Mouse (Mus musculus) hindbrain, embryonic 14.5 days (tissue): ENCODE data around the gene Ubl4b. TPM values are rescaled to one million over a fixed set of nuclear protein-coding genes. Genes with fewer than 3 reads are reported as not detected.

Experiments used
- ATAC-seq: fragments of 200-750 bp; cut with Nextera tagmentation; 2 replicates; pipeline ENCODE4 v1.8.0; 2017; ENCODE audit warnings: moderate number of reproducible peaks, mild to moderate bottlenecking, moderate TSS enrichment, moderate library complexity; ENCODE audit not compliant: low FRiP score
- DNase-seq: peaks from one replicate; pipeline ENCODE4 v3.0.0-alpha.2; 2015; ENCODE audit warnings: low spot score
- H3K27ac ChIP-seq: fragments of 300-500 bp; sonication (generic); 2 replicates; pipeline ENCODE4 v1.5.1; 2014; ENCODE audit warnings: mild to moderate bottlenecking, moderate library complexity
- H3K27me3 ChIP-seq: fragments of 300-500 bp; sonication (generic); 2 replicates; pipeline ENCODE4 v1.6.1; 2014; ENCODE audit warnings: mild to moderate bottlenecking, low read length, mixed read lengths; ENCODE audit not compliant: control insufficient read depth, insufficient read depth
- H3K36me3 ChIP-seq: fragments of 300-500 bp; sonication (generic); replicated peaks from 2 replicates; pipeline ENCODE4 v1.6.1; 2014; ENCODE audit not compliant: control insufficient read depth, insufficient read depth
- H3K4me1 ChIP-seq: fragments of 300-500 bp; sonication (generic); replicated peaks from 2 replicates; pipeline ENCODE4 v1.6.1; 2014; ENCODE audit warnings: antibody characterized with exemption, low read length, mixed read lengths; ENCODE audit not compliant: control insufficient read depth, insufficient read depth
- H3K4me2 ChIP-seq: fragments of 300-500 bp; sonication (generic); replicated peaks from 2 replicates; pipeline ENCODE4 v1.6.1; 2014; ENCODE audit warnings: mild to moderate bottlenecking, moderate library complexity
- H3K4me3 ChIP-seq: fragments of 300-500 bp; sonication (generic); replicated peaks from 2 replicates; pipeline ENCODE4 v1.5.1; 2014; ENCODE audit warnings: mild to moderate bottlenecking, low read length
- H3K9ac ChIP-seq: fragments of 300-500 bp; sonication (generic); 2 replicates; pipeline ENCODE4 v1.6.1; 2014
- H3K9me3 ChIP-seq: fragments of 300-500 bp; sonication (generic); 2 replicates; pipeline ENCODE4 v1.6.1; 2016; ENCODE audit warnings: low read length; ENCODE audit not compliant: control insufficient read depth
- WGBS: fragments of 180-500 bp; shearing (Covaris S2); extraction: QIAGEN DNeasy Blood & Tissue Kit; methylation state at CpG from one replicate; pipeline ENCODE4 v1.1.7; 2014; 5-methylcytosine and 5-hydroxymethylcytosine counted together
- polyA plus RNA-seq: library from polyadenylated mRNA; unstranded; fragments of >200 nt; fragmentation: Nextera tagmentation; extraction: Ambion mirVana; gene quantifications from 2 replicates; pipeline ENCODE4 v1.2.1, GENCODE M21; 2014

Gene Ubl4b
- polyA plus RNA-seq: not detected in 2 replicates

- no peaks in the 10 kb centered on the region for H3K9me3 ChIP-seq
- ATAC-seq: no peak
- H3K36me3 ChIP-seq: no peaks in the 10 kb centered on the region
- H3K9ac ChIP-seq: no peak within 1 kb of the TSS
- H3K27ac ChIP-seq: no peak within 1 kb of the TSS
- H3K4me2 ChIP-seq: no peak within 1 kb of the TSS
- WGBS: 96% methylated on average over 2 of the region's 2 CpGs
- no peaks in the 10 kb centered on the region for H3K27me3 ChIP-seq
- DNase-seq: no peak
- no peaks in the 10 kb centered on the region; the same call in 1 of the 2 replicates for H3K4me1 ChIP-seq
- H3K4me3 ChIP-seq: no peak within 1 kb of the TSS
Measured at GRCm38 (mm10) chr3:107554842-107555241, at the start of gene Ubl4b. Gene Ubl4b, minus strand, starts transcription at chr3:107555073.

GRCm38 (mm10) chr3:107600127-107600526 lies 45.3 kb upstream of the Ubl4b start:
- Histone ChIP-seq H3K27me3 (peaks cover 49% of the 10 kb centered on the region), H3K4me1 (peaks cover 6% of the 10 kb centered on the region; the same call in 1 of the 2 replicates), H3K4me2 (no peak overlapping the region), H3K9me3 (no peaks in the 10 kb centered on the region), H3K9ac (no peak overlapping the region), H3K4me3 (no peak overlapping the region), H3K27ac (no peak overlapping the region), H3K36me3 (no peaks in the 10 kb centered on the region)
- ATAC-seq: no peak
- WGBS: 41% methylated on average over 6 of the region's 6 CpGs
- DNase-seq: no peak

GRCm38 (mm10) chr3:107597586-107598389 lies 42.9 kb upstream of the Ubl4b start:
- Histone ChIP-seq H3K9me3 (no peaks in the 10 kb centered on the region), H3K27ac (no peak overlapping the region), H3K4me3 (no peak overlapping the region), H3K4me1 (peaks cover 11% of the 10 kb centered on the region; the same call in 1 of the 2 replicates), H3K27me3 (peaks cover 73% of the 10 kb centered on the region), H3K36me3 (no peaks in the 10 kb centered on the region), H3K9ac (no peak overlapping the region), H3K4me2 (no peak overlapping the region)
- DNase-seq (no peak), ATAC-seq (no peak)
- WGBS: 4% methylated on average over 22 of the region's 22 CpGs

DNA sequence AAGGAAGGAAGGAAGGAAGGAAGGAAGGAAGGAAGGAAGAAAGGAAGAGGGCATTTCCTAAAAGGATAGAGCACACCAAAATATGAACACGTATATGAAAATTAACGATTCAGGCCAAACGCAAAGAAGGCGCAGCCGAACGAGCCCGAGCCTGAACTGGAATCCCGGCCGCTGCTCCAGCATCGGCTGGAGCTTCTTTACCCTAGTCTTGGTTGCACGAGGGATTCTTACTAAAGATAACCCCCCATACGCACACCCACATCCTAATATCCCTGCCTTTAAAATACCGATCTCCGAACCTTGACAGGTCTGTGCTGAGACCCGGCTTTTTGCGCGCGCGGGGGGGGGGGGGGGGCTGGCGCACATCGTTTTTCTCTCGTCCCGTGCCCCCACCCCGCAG lies 42.3 kb upstream of the Ubl4b start:
- no peak overlapping the region for H3K4me2 ChIP-seq
- ATAC-seq: no peak

DNA sequence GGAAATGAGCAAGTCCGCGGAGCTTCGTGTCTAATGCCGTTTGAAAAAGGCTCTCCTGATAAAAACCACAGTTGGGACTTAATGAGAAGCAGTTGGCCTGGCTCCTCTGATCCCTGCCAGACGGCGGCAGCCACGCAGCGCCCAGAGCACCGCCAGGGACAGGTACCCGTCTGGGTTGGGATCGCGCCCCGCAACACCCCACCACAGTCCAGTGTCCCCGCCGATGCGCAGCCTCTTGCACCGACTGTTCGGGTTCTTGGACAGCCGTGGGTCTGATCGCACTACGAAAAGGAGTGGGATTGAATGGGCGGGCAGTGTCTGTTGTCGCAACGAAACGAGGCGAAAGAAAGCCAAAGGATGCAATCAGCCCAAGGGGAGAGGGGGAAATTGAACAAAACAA lies 41.7 kb upstream of the Ubl4b start:
- peaks cover 11% of the 10 kb centered on the region; the same call in 1 of the 2 replicates for H3K4me1 ChIP-seq
- H3K9ac ChIP-seq: no peak overlapping the region
- no peak for ATAC-seq
- no peak overlapping the region for H3K4me3 ChIP-seq
- peak; percentile 50 for DNase-seq
- H3K27me3 ChIP-seq: peaks cover 85% of the 10 kb centered on the region
- H3K27ac ChIP-seq: no peak overlapping the region
- no peaks in the 10 kb centered on the region for H3K36me3 ChIP-seq
- no peak overlapping the region for H3K4me2 ChIP-seq
- under 1% methylated on average over 26 of the region's 26 CpGs for WGBS
- H3K9me3 ChIP-seq: no peaks in the 10 kb centered on the region

More for the DNA sequence above, 42.3 kb upstream of the Ubl4b start:
- Histone ChIP-seq H3K27ac (no peak overlapping the region), H3K4me3 (no peak overlapping the region), H3K4me1 (peaks cover 11% of the 10 kb centered on the region; the same call in 1 of the 2 replicates), H3K9ac (no peak overlapping the region), H3K36me3 (no peaks in the 10 kb centered on the region), H3K9me3 (no peaks in the 10 kb centered on the region), H3K27me3 (peaks cover 79% of the 10 kb centered on the region)
- WGBS: 5% methylated on average over 19 of the region's 24 CpGs
- no peak for DNase-seq

GRCm38 (mm10) chr3:107595938-107596461 lies 41.1 kb upstream of the Ubl4b start:
- Histone ChIP-seq H3K4me2 (no peak overlapping the region), H3K36me3 (no peaks in the 10 kb centered on the region), H3K9ac (no peak overlapping the region), H3K4me3 (no peak overlapping the region), H3K27me3 (peaks cover 90% of the 10 kb centered on the region), H3K27ac (no peak overlapping the region), H3K4me1 (peaks cover 11% of the 10 kb centered on the region; the same call in 1 of the 2 replicates), H3K9me3 (no peaks in the 10 kb centered on the region)
- 1% methylated on average over 34 of the region's 34 CpGs for WGBS
- ATAC-seq: no peak
- DNase-seq: no peak

DNA sequence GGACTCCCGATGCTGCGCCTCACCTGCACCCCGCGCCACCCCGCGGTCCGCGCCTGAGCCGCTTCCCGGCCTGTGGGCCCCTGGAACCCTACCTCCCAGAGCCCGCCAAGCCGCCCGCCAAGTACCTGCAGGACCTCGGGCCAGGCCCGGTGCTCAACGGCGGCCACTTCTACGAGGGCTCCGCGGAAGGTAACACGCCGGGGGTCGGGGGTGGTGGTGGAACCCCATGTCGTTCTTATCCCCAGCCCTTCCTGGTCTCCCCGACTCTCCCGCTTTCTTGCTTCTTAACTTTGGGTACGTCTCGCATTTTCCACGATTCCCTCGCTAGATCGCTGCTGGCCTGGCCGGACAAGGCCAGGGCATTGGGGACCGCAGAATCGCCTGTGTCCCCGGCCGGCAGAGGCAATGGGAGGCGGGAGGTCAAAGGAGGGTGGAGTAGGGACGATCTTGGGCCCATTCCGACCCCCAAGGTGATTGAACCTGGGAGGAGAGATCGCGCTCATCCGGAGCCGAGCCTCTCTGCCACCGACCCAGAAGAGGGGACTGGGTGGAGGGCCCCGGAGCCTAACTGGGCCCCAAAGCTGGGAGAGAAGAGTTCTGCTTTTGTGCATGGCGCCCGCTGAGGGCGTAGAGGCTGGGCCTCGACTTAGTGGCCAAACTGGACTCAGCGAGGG lies 40.5 kb upstream of the Ubl4b start:
- H3K36me3 ChIP-seq: no peaks in the 10 kb centered on the region
- peaks cover 11% of the 10 kb centered on the region; the same call in 1 of the 2 replicates for H3K4me1 ChIP-seq
- no peak overlapping the region for H3K9ac ChIP-seq
- peaks cover 88% of the 10 kb centered on the region for H3K27me3 ChIP-seq
- H3K27ac ChIP-seq: no peak overlapping the region
- no peaks in the 10 kb centered on the region for H3K9me3 ChIP-seq
- DNase-seq (no peak), ATAC-seq (0 out of 2 replicates have a peak, but pooled peaks have one; percentile 4)
- H3K4me2 ChIP-seq: peak overlapping the region; percentile 41
- 1% methylated on average over 45 of the region's 50 CpGs for WGBS
- peak overlapping the region; percentile 23 for H3K4me3 ChIP-seq

GRCm38 (mm10) chr3:107594662-107595263 lies 39.9 kb upstream of the Ubl4b start, which contains the start of gene Alx3:
Gene Alx3, plus strand, starts transcription at chr3:107595031.
- DNase-seq: no peak
- ATAC-seq: peak; percentile 47
- 2% methylated on average over 45 of the region's 46 CpGs for WGBS

DNA sequence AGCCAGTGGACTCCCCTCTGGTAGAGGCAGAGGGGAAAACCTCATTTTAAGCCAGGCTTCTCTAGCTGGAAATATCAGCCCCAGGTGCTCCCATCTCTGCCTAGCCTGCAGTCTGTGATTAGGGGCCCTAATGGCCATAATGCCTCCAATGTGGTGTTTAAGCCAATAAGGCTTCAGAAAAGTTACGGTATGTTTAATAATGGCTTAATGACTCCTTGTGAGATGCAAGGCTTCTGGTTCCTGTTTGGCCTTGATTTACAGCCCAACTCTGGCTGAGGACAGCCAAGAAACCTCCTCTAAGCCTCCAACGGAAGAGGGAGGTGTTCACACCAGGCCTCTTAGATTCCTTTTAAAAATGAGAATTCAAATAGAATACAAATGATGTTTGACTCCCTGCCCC lies 38.8 kb upstream of the Ubl4b start:
- 42% methylated on average over 2 of the region's 2 CpGs for WGBS
- Histone ChIP-seq H3K4me1 (peaks cover 11% of the 10 kb centered on the region; the same call in 1 of the 2 replicates), H3K27me3 (peaks cover 85% of the 10 kb centered on the region), H3K9ac (no peak overlapping the region), H3K4me3 (no peak overlapping the region), H3K27ac (no peak overlapping the region), H3K9me3 (no peaks in the 10 kb centered on the region), H3K4me2 (no peak overlapping the region), H3K36me3 (no peaks in the 10 kb centered on the region)
- no peak for DNase-seq
- no peak for ATAC-seq

More at GRCm38 (mm10) chr3:107594662-107595263, 39.9 kb upstream of the Ubl4b start, which contains the start of gene Alx3:
- peaks cover 88% of the 10 kb centered on the region for H3K27me3 ChIP-seq
- H3K9me3 ChIP-seq: no peaks in the 10 kb centered on the region
- H3K4me1 ChIP-seq: peaks cover 11% of the 10 kb centered on the region; the same call in 1 of the 2 replicates
- no peak within 1 kb of the TSS for H3K27ac ChIP-seq
- peak within 1 kb of the TSS; percentile 41 for H3K4me2 ChIP-seq
- no peak within 1 kb of the TSS for H3K9ac ChIP-seq
- no peaks in the 10 kb centered on the region for H3K36me3 ChIP-seq
- H3K4me3 ChIP-seq: peak within 1 kb of the TSS; percentile 23
